Mouse (Mus musculus): ENCODE measurements at regions not wholly inside any gene's neighbourhood (a gene's known extent, or its start where the extent isn't known, plus 50 kb on each side); places are given as distances from the start of the nearest gene placed in this dataset.

GRCm38 (mm10) chr2:128407076-128407475 lies 183.9 kb upstream of the Spdye4c start:
- DNase-seq, result no peak

GRCm38 (mm10) chr2:128408718-128409117 lies 182.3 kb upstream of the Spdye4c start:
- no peak for DNase-seq

GRCm38 (mm10) chr2:128412352-128412751 lies 178.7 kb upstream of the Spdye4c start:
- DNase-seq, result peak; percentile 30 to 65

- DNase-seq, result no peak
Observed at GRCm38 (mm10) chr2:128412974-128413373, 178.0 kb upstream of the Spdye4c start.

- no peak for DNase-seq
Observed at GRCm38 (mm10) chr2:128414588-128415240, 176.3 kb upstream of the Spdye4c start.

GRCm38 (mm10) chr2:128416416-128416815 lies 174.6 kb upstream of the Spdye4c start:
- no peak for DNase-seq

GRCm38 (mm10) chr2:128418960-128419359 lies 172.0 kb upstream of the Spdye4c start:
- no peak for DNase-seq

GRCm38 (mm10) chr2:128420406-128420805 lies 170.6 kb upstream of the Spdye4c start:
- no peak for DNase-seq

GRCm38 (mm10) chr2:128422677-128423076 lies 168.3 kb upstream of the Spdye4c start:
- DNase-seq, result no peak

- DNase-seq, result no peak
Observed at GRCm38 (mm10) chr2:128424236-128424635, 166.8 kb upstream of the Spdye4c start.

- DNase-seq, result no peak
Observed at GRCm38 (mm10) chr2:128427181-128427880, 163.7 kb upstream of the Spdye4c start.

GRCm38 (mm10) chr2:128428154-128428553 lies 162.9 kb upstream of the Spdye4c start:
- no peak for DNase-seq

- peak; percentile 41 to 44 for DNase-seq
Observed at GRCm38 (mm10) chr2:128428651-128429633, 162.1 kb upstream of the Spdye4c start.

- DNase-seq, result no peak
Observed at GRCm38 (mm10) chr2:128429786-128430185, 161.2 kb upstream of the Spdye4c start.

- no peak for DNase-seq
Observed at GRCm38 (mm10) chr2:128430776-128431291, 160.2 kb upstream of the Spdye4c start.

- DNase-seq, result no peak
Observed at GRCm38 (mm10) chr2:128431751-128432150, 159.3 kb upstream of the Spdye4c start.

GRCm38 (mm10) chr2:128432741-128433140 lies 158.3 kb upstream of the Spdye4c start:
- no peak for DNase-seq

- no peak for DNase-seq
Observed at GRCm38 (mm10) chr2:128433553-128434081, 157.4 kb upstream of the Spdye4c start.

- no peak for DNase-seq
Observed at GRCm38 (mm10) chr2:128434200-128434977, 156.6 kb upstream of the Spdye4c start.

- DNase-seq, result no peak
Observed at GRCm38 (mm10) chr2:128436378-128436777, 154.6 kb upstream of the Spdye4c start.

GRCm38 (mm10) chr2:128437698-128438097 lies 153.3 kb upstream of the Spdye4c start:
- no peak for DNase-seq
